Mouse (Mus musculus) testis, adult 2 months (tissue): ENCODE data around the gene Ppm1h. TPM values are rescaled to one million over a fixed set of nuclear protein-coding genes. Genes with fewer than 3 reads are reported as not detected.

Source experiments
- H3K27ac ChIP-seq: fragments of 200-500 bp; 2 replicates; pipeline ENCODE4 v1.5.1; 2012; ENCODE audit warnings: low read depth, low read length; ENCODE audit not compliant: control insufficient read depth, insufficient read depth
- H3K27me3 ChIP-seq: fragments of 200-500 bp; 2 replicates; pipeline ENCODE4 v1.6.1; 2012; ENCODE audit warnings: mild to moderate bottlenecking, low read length, moderate library complexity; ENCODE audit not compliant: control insufficient read depth, insufficient read depth
- H3K36me3 ChIP-seq: fragments of 200-500 bp; 2 replicates; pipeline ENCODE4 v1.6.1; 2012; ENCODE audit warnings: mild to moderate bottlenecking, low read length; ENCODE audit not compliant: control insufficient read depth, insufficient read depth
- H3K4me1 ChIP-seq: fragments of 200-500 bp; 2 replicates; pipeline ENCODE4 v1.6.1; 2012; ENCODE audit warnings: low read length; ENCODE audit not compliant: control insufficient read depth, insufficient read depth
- H3K4me3 ChIP-seq: fragments of 200-500 bp; 2 replicates; pipeline ENCODE4 v1.5.1; 2012; ENCODE audit warnings: low read depth, mild to moderate bottlenecking, low read length, moderate library complexity, mixed read lengths; ENCODE audit not compliant: control insufficient read depth
- CTCF ChIP-seq: fragments of 200-500 bp; IDR thresholded peaks from 2 replicates; pipeline ENCODE4 v1.5.1; 2012; ENCODE audit warnings: low read depth, mild to moderate bottlenecking, inconsistent platforms, low read length, moderate library complexity; ENCODE audit not compliant: control insufficient read depth, insufficient read depth, insufficient replicate concordance
- POLR2A ChIP-seq: fragments of 200-500 bp; IDR thresholded peaks from 2 replicates; pipeline ENCODE4 v1.6.1; 2012; ENCODE audit warnings: low read depth, mild to moderate bottlenecking, inconsistent platforms, low read length, moderate library complexity; ENCODE audit not compliant: control insufficient read depth
- polyA plus RNA-seq: library from polyadenylated mRNA; depleted of rRNA; stranded (reverse); fragments of >200 nt; gene quantifications from 2 replicates; pipeline ENCODE4 v1.2.3, GENCODE M21; 2012

The Ppm1h gene
- polyA plus RNA-seq, 1 experiment: 13.5 TPM

DNA sequence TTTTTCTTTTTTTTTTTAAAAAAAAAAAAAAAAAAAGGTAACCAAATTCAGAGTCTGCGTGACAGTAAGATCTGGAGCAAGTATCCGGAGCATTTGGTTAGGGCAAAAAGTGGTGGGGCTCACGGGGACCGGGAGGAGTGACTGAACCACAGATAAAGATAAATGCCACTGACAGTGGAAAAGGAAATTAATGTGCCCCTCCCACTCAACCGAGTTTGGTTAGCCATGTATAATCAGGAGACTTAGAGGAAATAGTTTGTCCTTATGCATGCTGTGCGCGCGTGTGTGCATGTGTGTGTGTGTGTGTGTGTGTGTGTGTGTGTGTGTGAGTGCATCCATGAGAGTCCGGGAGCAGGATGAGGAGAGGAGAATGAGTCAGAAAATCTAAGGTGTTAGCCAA is 297.5 kb downstream of the Ppm1h start:
- H3K36me3 ChIP-seq: no peaks in the 10 kb centered on the region
- no peaks in the 10 kb centered on the region for H3K27me3 ChIP-seq
- H3K4me1 ChIP-seq: no peaks in the 10 kb centered on the region
- H3K4me3 ChIP-seq: no peak overlapping the region
- TF ChIP-seq CTCF (no peak), POLR2A (no peak)
- no peak overlapping the region for H3K27ac ChIP-seq

GRCm38 (mm10) chr10:122979356-122979755 is 300.8 kb downstream of the Ppm1h start:
- Histone ChIP-seq H3K27ac (no peak overlapping the region), H3K4me1 (peaks cover 3% of the 10 kb centered on the region; the same call in 1 of the 2 replicates), H3K27me3 (no peaks in the 10 kb centered on the region), H3K4me3 (no peak overlapping the region), H3K36me3 (no peaks in the 10 kb centered on the region)
- no peak for TF ChIP-seq POLR2A
- TF ChIP-seq CTCF: no peak

DNA sequence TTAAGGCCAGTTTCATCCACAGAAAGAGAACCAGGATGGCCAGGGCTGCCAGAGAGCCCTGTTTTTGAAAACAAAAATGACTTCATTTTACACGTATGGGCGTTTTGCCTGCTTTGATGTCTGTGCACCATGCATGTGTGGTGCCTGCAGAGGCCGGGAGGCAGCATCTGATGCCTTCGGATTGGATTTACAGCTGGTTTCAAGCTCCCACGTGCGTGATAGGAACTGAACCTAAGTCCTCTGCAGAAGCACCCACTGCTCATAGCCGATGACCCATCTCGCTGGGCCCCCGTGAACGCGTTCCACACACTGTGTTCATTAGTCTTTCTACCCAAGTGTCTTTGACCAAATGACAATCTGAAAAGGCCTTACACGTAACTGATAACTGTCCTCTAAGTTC is 301.6 kb downstream of the Ppm1h start:
- Histone ChIP-seq H3K4me3 (no peak overlapping the region), H3K27me3 (no peaks in the 10 kb centered on the region), H3K4me1 (peaks cover 4% of the 10 kb centered on the region; the same call in 1 of the 2 replicates), H3K27ac (no peak overlapping the region), H3K36me3 (no peaks in the 10 kb centered on the region)
- TF ChIP-seq POLR2A: no peak
- TF ChIP-seq CTCF: no peak

GRCm38 (mm10) chr10:122982909-122983578 is 304.5 kb downstream of the Ppm1h start:
- TF ChIP-seq POLR2A (no peak), CTCF (no peak)
- H3K4me1 ChIP-seq: peaks cover 6% of the 10 kb centered on the region; the same call in 1 of the 2 replicates
- no peaks in the 10 kb centered on the region for H3K36me3 ChIP-seq
- H3K27ac ChIP-seq: no peak overlapping the region
- no peaks in the 10 kb centered on the region for H3K27me3 ChIP-seq
- H3K4me3 ChIP-seq: no peak overlapping the region

- Histone ChIP-seq H3K36me3 (no peaks in the 10 kb centered on the region), H3K4me3 (peak overlapping the region; percentile 58; the same call in 1 of the 2 replicates), H3K27me3 (no peaks in the 10 kb centered on the region), H3K4me1 (peaks cover 6% of the 10 kb centered on the region; the same call in 1 of the 2 replicates), H3K27ac (no peak overlapping the region)
- TF ChIP-seq CTCF: no peak
- no peak for TF ChIP-seq POLR2A
Measured at GRCm38 (mm10) chr10:122983579-122984530, 305.3 kb downstream of the Ppm1h start.

DNA sequence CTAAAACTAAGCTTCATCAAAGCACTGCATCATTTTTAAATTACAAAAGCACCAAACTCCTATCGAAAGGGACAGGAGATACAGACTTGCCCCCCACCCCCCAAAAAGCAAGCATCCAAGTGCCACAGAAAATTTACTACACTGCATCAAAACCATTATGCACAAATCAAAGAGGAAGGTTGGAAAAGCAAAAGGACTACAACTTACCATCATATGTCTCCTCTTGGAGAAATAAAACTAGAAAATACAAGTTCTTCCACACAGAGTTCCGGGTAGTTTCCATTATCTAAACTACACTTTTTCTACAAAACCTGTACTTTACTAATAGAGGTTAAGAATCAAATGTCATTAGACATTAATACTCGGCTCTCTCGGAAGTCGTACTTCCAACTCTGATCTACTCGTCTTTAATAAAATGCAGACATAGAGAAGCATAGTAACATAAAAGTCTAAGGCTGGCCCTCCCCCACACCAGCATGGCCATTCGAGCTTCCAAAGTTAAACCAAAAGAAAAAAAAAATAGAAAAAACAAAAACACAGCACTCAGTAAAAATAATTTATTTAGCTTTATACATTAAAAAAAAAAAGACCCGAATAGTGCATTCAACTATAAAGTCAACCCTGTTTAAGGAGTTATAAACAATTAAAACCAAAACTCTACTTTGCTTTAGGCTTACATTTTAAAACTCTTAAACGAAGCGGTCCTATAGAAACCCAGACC is 306.1 kb downstream of the Ppm1h start:
- H3K4me3 ChIP-seq: peak overlapping the region; percentile 100
- TF ChIP-seq CTCF (no peak), POLR2A (no peak)
- H3K27me3 ChIP-seq: no peaks in the 10 kb centered on the region
- peaks cover 6% of the 10 kb centered on the region; the same call in 1 of the 2 replicates for H3K4me1 ChIP-seq
- peak overlapping the region; percentile 100 for H3K27ac ChIP-seq
- H3K36me3 ChIP-seq: no peaks in the 10 kb centered on the region

GRCm38 (mm10) chr10:122985252-122985514 is 306.6 kb downstream of the Ppm1h start:
- H3K27me3 ChIP-seq: no peaks in the 10 kb centered on the region
- peak overlapping the region; percentile 100 for H3K27ac ChIP-seq
- H3K4me1 ChIP-seq: peaks cover 6% of the 10 kb centered on the region; the same call in 1 of the 2 replicates
- peak overlapping the region; percentile 100 for H3K4me3 ChIP-seq
- no peaks in the 10 kb centered on the region for H3K36me3 ChIP-seq
- TF ChIP-seq POLR2A: no peak
- TF ChIP-seq CTCF: no peak
